Mouse (Mus musculus) layer of hippocampus, adult 18-20 months (tissue): ENCODE results near the gene S100a13. TPM values are rescaled to one million over a fixed set of nuclear protein-coding genes. Genes with fewer than 3 reads are reported as not detected.

Source experiments
- DNase-seq, 2 experiments: peaks; one replicate each; pipeline ENCODE4 v3.0.0; 2022; ENCODE audit warnings: low spot score in 2 of 2
- total RNA-seq, 2 experiments: library from RNA; stranded (reverse); gene quantifications; 2 replicates each; pipeline ENCODE4 v1.2.3; 2021

S100a13 gene
- total RNA-seq, 2 experiments from 2014 or later: 19.4 to 21.3 TPM

DNA sequence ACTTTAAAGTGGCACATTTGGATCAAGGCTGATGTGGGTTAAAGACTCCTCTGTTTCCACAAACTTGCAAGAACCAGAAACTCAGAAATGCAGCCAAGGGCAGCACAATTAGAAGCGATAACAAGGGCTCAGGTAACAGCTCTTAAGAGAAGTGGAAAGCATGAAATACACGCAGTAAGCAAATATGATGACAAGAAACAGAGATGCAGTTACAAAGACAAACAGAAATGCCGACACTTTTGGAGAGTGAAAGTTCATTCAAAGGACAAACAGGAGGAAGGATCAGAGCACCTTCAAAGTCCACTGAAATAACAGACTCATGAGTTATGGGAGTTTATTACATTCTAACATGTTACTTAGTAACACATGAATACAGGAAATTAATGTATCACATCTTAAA, 7.9 kb upstream of the S100a13 start:
- DNase-seq: no peak

GRCm38 (mm10) chr3:90508287-90508949, 5.8 kb upstream of the S100a13 start:
- no peak for DNase-seq

DNA sequence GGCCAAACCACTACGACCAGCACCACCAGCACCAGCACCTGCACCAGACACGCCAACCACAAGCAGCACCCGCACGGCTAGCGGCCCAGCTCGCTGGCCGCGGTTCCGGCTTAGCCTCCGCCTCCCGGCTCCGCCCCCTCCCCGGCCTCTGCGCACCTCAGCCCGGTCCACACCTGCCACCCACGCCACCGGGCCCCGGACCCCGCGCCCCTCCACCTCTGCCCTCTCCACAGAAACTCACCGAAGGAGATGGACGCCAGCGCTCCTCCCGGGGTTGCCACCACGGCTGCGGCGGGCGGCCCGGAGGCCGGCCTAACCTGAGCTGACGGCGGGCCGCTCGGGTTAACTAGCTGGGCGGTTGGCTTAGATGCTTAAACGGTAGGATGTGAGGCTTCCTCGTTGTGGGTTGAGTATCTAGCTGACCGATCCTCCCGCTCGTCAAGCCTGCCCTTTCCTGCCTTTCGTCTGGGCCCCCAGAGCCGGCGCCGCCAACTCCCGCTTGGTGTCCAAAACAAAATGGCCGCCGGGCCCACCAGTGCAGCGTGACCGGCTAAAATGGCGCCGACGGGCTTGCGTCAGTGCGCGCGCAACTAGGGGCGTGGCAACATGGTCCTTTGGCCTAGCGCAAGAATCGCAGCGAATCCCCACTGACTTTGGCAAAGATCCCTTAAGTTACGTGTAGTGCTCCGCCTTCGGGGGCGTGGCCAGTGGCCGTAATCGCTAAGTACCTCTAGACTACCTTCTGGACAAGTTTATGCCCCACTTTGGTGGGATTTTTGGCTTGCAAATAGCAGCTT, 5.1 kb upstream of the S100a13 start, which contains the start of gene Chtop:
TSS of gene Chtop (minus strand) at position 549 of the 797 bp plus-strand sequence.
- peak; percentile 98 to 99 for DNase-seq

GRCm38 (mm10) chr3:90509747-90510123, 4.5 kb upstream of the S100a13 start:
- DNase-seq: no peak

DNA sequence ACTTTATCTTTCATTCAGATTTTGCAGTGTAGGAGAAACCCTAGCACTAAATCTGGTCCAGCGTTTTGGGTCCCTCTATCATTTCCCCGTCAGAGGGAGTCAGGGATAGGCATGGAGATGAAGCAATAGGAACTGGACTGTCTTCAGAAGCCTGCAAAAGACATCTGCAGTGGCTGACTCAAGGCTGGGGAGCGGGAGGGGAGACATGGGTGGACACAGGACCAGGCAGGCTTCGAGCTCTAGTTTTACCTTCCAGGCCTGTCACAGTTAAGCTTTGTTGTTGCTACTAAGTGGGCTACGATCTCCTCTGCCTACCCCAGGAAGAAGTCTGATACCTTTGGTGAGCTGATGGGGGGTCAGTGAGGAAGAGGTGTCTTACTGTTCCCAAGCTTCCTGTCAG, 2.0 kb upstream of the S100a13 start:
- no peak for DNase-seq

DNA sequence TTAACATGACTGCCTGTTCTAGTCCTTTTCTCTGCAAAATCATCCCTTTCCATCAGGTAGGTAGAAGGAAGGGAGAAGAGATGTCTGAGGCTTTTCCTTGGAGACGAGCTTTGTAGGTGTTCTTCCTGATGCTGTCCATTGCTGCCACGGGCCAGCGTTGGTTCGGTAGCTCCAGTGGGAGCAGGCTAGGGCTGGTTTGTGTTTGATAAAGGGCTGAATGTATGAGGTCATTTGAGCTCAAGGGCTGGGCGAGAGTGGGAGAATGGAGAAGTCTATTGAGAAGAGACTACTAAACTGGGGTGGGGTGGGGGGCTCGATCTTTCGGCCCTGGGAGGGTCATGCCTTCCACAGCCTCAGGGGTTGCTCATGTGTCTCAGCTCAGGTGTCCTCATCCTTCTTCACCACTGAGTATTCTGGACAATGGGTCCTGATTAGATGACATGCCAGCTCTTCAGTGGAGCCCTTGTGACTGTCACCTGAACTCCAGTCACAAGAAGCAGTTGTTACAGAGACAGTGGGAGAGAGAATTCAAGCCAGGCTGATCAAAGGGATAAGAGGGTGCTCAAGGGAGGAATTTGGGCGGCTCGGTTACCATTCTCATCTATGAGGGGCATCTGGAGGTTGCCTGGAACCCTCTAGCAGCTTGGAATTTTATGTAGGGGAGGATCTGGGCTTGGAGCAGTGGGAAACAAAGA, 1.1 kb upstream of the S100a13 start:
- DNase-seq: no peak

DNA sequence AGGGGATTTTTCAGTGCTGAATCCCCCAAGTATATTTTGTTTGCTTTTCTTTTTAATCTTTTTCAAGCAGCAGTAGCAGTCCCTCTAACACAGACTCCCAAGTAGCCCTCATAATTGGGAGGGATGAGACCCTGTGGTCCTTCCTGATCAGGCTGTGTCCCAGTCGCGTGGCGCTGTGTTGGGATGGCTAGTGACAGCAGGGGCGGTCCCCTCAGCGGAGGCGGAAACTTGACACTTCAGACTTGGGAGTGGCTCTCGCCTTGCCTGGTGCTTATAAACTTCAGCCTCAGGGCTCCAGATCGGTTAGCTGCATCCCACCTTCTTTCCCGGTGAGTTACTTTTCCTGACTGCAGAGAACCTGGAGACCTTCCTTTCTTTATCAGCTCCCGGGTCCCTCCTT, 456 bp downstream of the S100a13 start:
- no peak for DNase-seq

GRCm38 (mm10) chr3:90515242-90515641, 1.0 kb downstream of the S100a13 start:
- no peak for DNase-seq

DNA sequence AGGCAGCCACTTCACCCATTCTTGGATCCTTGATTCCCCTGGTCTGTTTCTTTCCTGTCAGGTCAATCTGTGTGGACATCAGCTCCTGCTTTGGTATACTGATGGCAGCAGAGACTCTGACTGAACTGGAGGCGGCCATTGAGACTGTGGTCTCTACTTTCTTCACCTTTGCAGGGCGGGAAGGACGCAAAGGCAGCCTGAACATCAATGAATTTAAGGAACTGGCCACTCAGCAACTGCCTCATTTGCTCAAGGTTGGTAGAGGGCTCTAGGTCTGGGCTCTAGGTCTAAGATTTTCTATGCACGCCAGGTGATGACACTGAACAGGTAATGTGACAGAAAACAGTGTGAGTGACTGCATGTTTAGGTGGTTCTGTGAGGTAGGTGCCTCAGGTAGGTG, 1.6 kb downstream of the S100a13 start:
- no peak for DNase-seq

GRCm38 (mm10) chr3:90517711-90518110, 3.5 kb downstream of the S100a13 start:
- DNase-seq: no peak

DNA sequence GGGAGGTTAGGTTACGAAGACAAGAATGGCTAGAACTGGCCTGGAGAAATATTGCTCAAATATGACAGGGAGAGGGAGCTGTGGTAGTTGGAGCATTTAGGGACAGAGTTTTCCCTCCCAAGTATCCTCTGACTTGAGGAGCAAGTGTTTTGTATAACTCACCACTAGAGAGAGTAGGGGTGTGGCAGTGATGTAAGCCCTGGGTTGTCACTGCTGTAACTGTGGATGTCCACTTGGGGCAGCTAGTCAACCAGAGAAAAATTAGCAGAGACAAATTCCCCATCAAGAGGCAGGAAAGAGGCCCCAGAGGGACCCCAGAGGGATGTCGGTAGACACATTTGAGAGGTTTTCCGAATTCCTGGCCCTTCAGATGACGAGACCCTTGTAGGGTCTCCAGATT, 11.2 kb downstream of the S100a13 start:
- DNase-seq: peak in 1 of 2 experiments; percentile 72

DNA sequence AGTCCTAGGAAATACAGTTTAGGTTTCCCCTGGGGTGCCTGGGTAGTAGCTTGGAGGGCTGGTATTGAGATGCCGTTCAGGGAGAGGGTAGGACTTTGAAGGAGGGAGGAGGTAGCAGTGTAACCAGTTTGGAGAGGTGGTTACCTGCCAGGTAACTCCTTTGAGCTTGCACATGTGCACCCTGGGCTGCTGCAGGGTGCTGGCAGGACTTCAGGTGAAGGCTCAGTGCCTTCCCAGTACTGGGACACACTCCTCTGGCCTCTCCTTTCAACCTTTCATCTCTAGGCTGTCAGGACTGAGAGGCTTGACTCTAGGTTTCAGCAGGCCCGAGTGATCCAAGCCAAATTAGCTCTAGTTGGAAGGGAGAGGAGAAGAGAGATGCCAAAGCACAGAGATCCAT, 11.8 kb downstream of the S100a13 start:
- no peak for DNase-seq

GRCm38 (mm10) chr3:90526580-90526979, 12.3 kb downstream of the S100a13 start, which contains the start of gene S100a14:
Gene S100a14, plus strand, starts transcription at chr3:90526856.
- no peak for DNase-seq

DNA sequence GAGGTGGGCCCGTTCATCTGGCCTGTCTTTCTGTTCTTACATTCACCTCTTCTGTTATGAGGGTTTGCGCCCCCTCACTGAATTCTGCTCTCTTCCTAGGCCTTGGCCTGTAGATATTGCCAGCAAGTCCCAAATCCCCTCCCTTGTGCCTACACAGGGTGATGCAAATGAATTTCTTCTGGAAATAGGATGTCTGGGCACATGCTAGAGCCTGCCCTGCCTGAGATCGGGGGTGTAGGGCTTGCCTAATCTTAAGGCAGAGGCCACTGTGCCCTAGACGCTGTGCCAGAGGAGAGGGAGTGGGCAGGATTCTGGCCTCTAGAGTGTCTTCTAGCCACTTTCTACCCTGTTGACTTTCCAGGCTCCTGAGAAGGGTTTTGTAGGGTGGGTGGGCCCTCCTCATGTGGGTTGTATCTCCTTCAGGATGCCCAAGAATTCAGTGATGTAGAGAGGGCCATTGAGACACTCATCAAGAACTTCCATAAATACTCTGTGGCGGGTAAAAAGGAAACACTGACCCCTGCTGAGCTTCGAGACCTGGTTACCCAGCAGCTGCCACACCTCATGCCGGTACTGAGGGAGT, 13.1 kb downstream of the S100a13 start:
- no peak for DNase-seq

DNA sequence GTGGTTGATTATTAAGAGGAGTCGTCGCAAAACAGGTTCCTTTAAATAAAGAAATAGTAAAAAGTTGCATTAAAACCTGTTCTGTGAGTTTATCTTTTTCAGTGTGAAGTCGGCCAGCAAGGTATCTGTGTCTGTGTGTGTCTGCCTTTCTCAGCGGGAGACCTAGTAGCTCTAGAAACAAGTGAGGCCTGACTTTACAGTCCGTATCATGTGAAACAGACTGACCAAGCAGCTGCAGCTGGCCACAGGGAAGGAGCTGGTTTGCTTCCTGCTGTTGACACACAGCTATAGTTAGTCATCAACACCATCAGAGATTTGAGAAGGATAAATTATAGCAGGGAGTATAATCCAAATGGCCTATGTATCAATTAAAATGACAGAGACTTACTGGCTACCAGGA, 17.5 kb downstream of the S100a13 start:
- DNase-seq: no peak

GRCm38 (mm10) chr3:90535446-90535845, 21.2 kb downstream of the S100a13 start:
- DNase-seq: no peak

- DNase-seq: peak; percentile 32 to 37
Observed at GRCm38 (mm10) chr3:90537141-90537904, 23.1 kb downstream of the S100a13 start, which contains the start of gene S100a16. Gene S100a16, plus strand, starts transcription at chr3:90537254.

GRCm38 (mm10) chr3:90537905-90538296, 23.7 kb downstream of the S100a13 start:
- DNase-seq: no peak

GRCm38 (mm10) chr3:90540904-90541303, 26.7 kb downstream of the S100a13 start:
- peak; percentile 4 to 51 for DNase-seq

- no peak for DNase-seq
Observed at GRCm38 (mm10) chr3:90549676-90550420, 35.6 kb downstream of the S100a13 start.
